Mouse (Mus musculus) spleen, adult 2 months (tissue): ENCODE data around the gene Adra2b.

Experiments used
- CTCF ChIP-seq: fragments of 200-500 bp; IDR thresholded peaks from 2 replicates; pipeline ENCODE4 v1.5.1; 2011; ENCODE audit warnings: mild to moderate bottlenecking, inconsistent platforms; ENCODE audit not compliant: insufficient read depth, insufficient read length, insufficient replicate concordance; ENCODE audit errors: extremely low read depth
- POLR2A ChIP-seq: fragments of 200-500 bp; IDR thresholded peaks from 2 replicates; pipeline ENCODE4 v1.6.1; 2011; ENCODE audit warnings: low read depth, low read length, inconsistent platforms

GRCm38 (mm10) chr2:127328090-127328851 lies 34.7 kb upstream of the Adra2b start:
- TF ChIP-seq CTCF (no peak), POLR2A (no peak)
